Mouse (Mus musculus) spleen, adult 2 months (tissue): ENCODE data around the gene Bhlhe41.

ENCODE experiments used
- CTCF ChIP-seq: fragments of 200-500 bp; IDR thresholded peaks from 2 replicates; pipeline ENCODE4 v1.5.1; 2011; ENCODE audit warnings: mild to moderate bottlenecking, inconsistent platforms; ENCODE audit not compliant: insufficient read depth, insufficient read length, insufficient replicate concordance; ENCODE audit errors: extremely low read depth
- POLR2A ChIP-seq: fragments of 200-500 bp; IDR thresholded peaks from 2 replicates; pipeline ENCODE4 v1.6.1; 2011; ENCODE audit warnings: low read depth, low read length, inconsistent platforms

GRCm38 (mm10) chr6:145850789-145851188 lies 14.6 kb downstream of the Bhlhe41 start:
- no peak for TF ChIP-seq CTCF
- TF ChIP-seq POLR2A, result no peak
